ENCODE assay signal across 8 mouse cellular contexts in genomic region chr3:86224564-86225421, GRCm38 (mm10). TPM values are rescaled to one million over a fixed set of nuclear protein-coding genes. Genes with fewer than 3 reads are reported as not detected.
DNase-seq lines count a peak whose midpoint lies in the region; ATAC-seq lines count a peak whose summit lies in the region.

Gene Lrba (plus strand): TSS chr3:86224680.

- peak within 1 kb of the TSS; percentile 85 for H3K27ac ChIP-seq in intestine, embryonic 14.5 days (ENCODE audit: low read depth)
- H3K27ac ChIP-seq in midbrain, embryonic 10.5 days (replicated peaks) = peak within 1 kb of the TSS; percentile 95

- peak within 1 kb of the TSS; percentile 75 for H3K4me2 ChIP-seq in intestine, embryonic 14.5 days (ENCODE audit: low read length)

- no peaks in the 10 kb centered on the region for H3K36me3 ChIP-seq in intestine, embryonic 14.5 days (ENCODE audit: control insufficient read depth, insufficient read depth, low read length)
- no peaks in the 10 kb centered on the region for H3K36me3 ChIP-seq in midbrain, embryonic 10.5 days

- peak; percentile 45 for DNase-seq in adipocyte (ENCODE audit: low spot score)
- DNase-seq in embryo, embryonic 10.5 days (ENCODE audit: low spot score) = peak; percentile 77
- peak; percentile 67 for DNase-seq in gastrocnemius, postnatal 25 days
- DNase-seq in intestine, embryonic 14.5 days (ENCODE audit: low spot score) = no peak
- peak; percentile 70 to 80 for DNase-seq in left cerebral cortex, postnatal 36 days (ENCODE audit: low spot score in 2 of 2)
- peak; percentile 78 for DNase-seq in midbrain, embryonic 10.5 days (ENCODE audit: low spot score)
- DNase-seq in right cerebral cortex, postnatal 4 days = peak; percentile 55
- no peak for DNase-seq in yolk sac, embryonic 10.5 days (ENCODE audit: low spot score)

- no peaks in the 10 kb centered on the region for H3K4me1 ChIP-seq in intestine, embryonic 14.5 days (replicated peaks; ENCODE audit: control insufficient read depth, insufficient read depth, low read length)
- H3K4me1 ChIP-seq in midbrain, embryonic 10.5 days = peaks cover 14% of the 10 kb centered on the region

- H3K9ac ChIP-seq in intestine, embryonic 14.5 days (ENCODE audit: low read length) = peak within 1 kb of the TSS; percentile 76

- H3K4me3 ChIP-seq in intestine, embryonic 14.5 days (ENCODE audit: low read depth, low read length) = peak within 1 kb of the TSS; percentile 92
- H3K4me3 ChIP-seq in midbrain, embryonic 10.5 days = peak within 1 kb of the TSS; percentile 93

- peak; percentile 92 for ATAC-seq in intestine, embryonic 14.5 days (replicated peaks; ENCODE audit: low FRiP score, low TSS enrichment, low read depth)

- intact Hi-C loops in left cerebral cortex, postnatal 36 days (cut with DNase I) = loop anchor here (2.0 kb wide), 1 partner anchor 82 kb away; the partner anchor contains the start of gene Rps3a1

- H3K27me3 ChIP-seq in intestine, embryonic 14.5 days (replicated peaks; ENCODE audit: control insufficient read depth, insufficient read depth, low read length) = no peaks in the 10 kb centered on the region
- H3K27me3 ChIP-seq in midbrain, embryonic 10.5 days (ENCODE audit: low read depth, poor library complexity, severe bottlenecking) = peaks cover 24% of the 10 kb centered on the region

- H3K9me3 ChIP-seq in intestine, embryonic 14.5 days (ENCODE audit: control insufficient read depth, low read length) = no peaks in the 10 kb centered on the region
- H3K9me3 ChIP-seq in midbrain, embryonic 10.5 days (replicated peaks) = no peaks in the 10 kb centered on the region

- under 1% methylated on average over 50 of the region's 55 CpGs for WGBS in intestine, embryonic 14.5 days
- WGBS in midbrain, embryonic 10.5 days = under 1% methylated on average over 55 of the region's 55 CpGs

RNA-seq across cellular contexts. Expression of gene Lrba, which starts in this region (rescaled TPM):
- total RNA-seq in gastrocnemius, postnatal 25 days (2021) = 10 to 100 TPM; 17.6 to 20.4 TPM
- 13.8 and 14.1 TPM in 2 replicates for polyA plus RNA-seq in intestine, embryonic 14.5 days (2014; fragmentation: Nextera tagmentation; extraction: Ambion mirVana)
- total RNA-seq in left cerebral cortex, postnatal 36 days (2021) = 10 to 100 TPM; 26.9 to 33.0 TPM
- 3.6 and 6.3 TPM in 2 replicates for polyA plus RNA-seq in midbrain, embryonic 10.5 days (2016; fragmentation: Nextera tagmentation; extraction: Ambion mirVana)

Comparison
In these comparisons a context has a peak if more than half of its experiments do, and no peak if none do; other contexts are left out.
1. DNase-seq: peak in adipocyte (single experiment), embryo, embryonic 10.5 days (single experiment), gastrocnemius, postnatal 25 days (single experiment), left cerebral cortex, postnatal 36 days (2 of 2), midbrain, embryonic 10.5 days (single experiment) and right cerebral cortex, postnatal 4 days (single experiment); none in intestine, embryonic 14.5 days (single experiment) and yolk sac, embryonic 10.5 days (single experiment).